Mouse (Mus musculus): ENCODE measurements at regions not wholly inside any gene's neighbourhood (a gene's known extent, or its start where the extent isn't known, plus 50 kb on each side); places are given as distances from the start of the nearest gene placed in this dataset.

DNA sequence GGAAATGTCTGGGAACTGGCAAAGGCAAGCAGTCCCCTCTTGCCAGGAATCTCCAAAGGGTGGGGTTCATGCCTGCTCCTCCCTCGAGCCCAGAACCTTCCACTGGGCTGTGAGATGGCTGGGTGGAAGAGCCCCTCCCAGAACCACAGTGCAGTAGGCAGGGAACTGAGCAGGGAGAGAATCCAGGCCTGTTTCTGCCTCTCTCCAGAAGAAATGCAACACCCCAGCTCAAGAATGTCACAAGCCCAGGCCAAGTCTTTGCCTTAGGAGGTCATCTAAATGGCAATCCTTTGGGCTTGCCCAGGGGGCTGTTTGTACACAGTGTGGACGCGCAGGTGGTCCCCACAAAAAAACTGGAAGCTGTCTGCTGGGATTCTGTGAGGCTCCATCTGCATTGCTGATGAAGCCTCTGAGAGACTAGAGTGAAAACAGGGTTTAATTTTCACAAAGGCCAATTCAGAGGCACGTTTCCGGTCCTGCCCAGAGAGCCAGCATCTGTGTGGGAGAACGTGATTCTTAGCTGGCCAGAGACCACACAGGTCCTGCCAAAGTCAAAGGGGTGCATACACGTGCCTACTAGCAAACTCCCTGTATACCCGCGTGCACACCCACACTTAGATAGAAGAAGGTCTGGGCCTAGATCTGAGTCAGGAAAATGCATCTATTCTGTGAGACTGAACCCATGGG is 129.0 kb downstream of the Hmg20a start:
- DNase-seq, result no peak

DNA sequence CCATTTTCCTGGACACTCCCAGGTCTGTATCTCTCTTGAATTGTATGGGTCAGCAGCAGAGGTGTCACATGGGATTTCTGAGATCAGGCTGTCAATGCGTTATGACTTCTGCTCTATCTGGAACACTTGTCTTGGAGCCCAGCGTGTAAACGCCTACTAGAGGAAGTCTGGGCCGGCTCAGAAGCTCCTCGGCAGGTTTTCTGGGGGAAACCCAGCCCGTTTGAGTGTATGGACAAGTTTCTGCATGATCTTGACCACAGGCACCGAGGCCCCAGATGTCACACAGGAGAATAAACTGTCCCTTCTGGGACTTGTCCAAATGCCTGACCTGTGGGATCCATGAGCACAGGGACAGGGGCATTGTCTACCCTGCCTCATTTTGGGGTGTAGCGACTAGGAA is 131.4 kb downstream of the Hmg20a start:
- no peak for DNase-seq

DNA sequence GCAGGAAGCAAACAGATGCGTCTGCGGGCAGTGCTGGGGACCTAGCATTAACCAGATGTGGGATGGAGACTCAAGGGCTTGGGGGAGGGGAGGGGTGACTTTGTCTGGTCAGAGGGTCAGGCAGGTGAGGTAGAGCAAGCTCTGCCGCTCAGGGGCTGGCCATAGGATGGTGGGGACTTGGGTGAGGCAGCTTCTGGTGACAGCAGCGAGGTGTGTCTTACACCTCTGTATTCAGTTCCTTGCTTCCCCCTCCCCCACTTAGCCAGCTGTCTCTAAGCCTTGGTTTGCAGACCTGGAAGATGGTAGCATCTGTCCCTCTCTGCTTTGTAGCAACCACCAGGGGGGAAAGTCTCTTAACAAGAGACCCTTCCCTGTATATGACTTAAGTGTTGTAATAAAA is 131.8 kb downstream of the Hmg20a start:
- no peak for DNase-seq

DNA sequence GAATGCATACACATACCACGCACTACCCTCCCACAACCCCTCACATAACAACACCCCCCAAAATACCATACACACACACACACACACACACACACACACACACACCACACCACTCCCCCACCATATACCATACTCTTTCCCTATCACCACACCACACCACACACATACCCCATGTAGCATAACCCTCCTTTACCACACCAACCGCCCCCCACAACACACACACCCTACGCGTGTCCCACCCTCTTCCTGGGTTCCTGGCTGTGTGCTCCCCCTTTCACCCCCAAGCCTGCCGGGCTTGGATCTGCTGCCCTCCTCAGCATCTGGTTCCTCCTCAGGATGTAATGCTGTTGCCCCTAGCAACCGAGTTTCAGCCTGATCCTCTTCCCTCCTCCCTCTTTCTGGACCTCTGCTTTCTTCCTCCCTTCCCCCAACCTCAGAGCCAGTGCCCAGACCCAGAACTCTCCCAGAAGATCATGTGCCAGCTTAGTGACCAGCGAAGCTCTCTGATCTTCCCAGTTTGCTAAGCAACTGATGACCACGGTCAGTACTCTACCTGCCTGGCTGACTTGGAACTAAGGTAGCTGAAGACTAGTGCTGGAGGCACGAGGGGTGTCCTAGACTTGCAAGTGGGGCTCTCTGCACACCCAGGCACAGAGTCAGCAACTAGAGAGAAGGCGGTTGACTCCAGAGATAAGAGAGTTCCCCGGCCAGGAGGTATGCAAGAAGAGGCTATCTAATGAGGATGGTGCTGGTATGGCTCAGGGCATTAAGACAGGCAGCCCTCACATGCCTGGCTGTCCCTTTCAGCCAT is 133.2 kb downstream of the Hmg20a start:
- DNase-seq, result no peak

DNA sequence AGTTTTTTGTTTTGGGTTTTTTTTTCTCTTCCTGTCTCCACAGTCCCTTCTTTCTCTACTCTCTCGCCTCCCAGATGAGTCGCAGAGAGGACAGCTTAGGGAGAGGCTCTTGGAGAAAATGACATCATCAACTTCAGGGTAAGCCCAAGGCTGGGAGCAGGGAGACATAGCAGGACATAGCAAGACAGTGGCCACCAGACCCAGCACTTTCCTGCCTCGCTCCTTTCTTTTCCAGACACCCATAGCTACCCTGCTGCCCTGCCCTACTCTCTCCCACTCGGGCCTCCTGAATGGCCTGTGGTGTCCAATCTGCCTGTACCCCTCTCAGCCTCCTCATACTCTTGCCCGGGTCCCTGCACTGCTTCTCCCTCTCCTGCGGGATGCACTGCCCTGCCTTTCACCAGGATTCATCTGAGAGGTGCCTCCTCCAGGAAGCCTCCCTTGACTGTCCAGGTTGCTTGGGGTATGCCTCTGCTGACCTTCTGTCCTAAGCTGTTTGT is 133.8 kb downstream of the Hmg20a start:
- DNase-seq, result peak; percentile 10

DNA sequence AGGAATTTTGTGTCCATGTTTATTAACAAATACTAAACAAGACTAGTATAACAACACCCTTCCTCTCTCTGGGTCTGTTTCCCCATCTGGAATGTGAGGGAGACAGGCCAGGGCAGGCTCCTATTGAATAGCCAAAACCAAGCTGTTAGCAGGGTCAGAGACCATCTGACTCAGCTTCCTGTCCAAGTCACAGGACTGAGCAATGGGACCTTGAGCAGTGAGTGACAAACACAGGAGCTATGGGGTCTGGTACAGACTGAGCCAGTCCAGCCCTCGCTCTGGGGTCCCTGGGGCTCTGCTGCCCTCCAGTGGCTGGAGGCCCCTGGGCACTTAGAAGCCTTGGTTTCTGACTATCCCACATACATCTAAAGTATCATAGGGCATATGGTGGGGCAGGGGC is 134.4 kb downstream of the Hmg20a start:
- peak; percentile 90 for DNase-seq

DNA sequence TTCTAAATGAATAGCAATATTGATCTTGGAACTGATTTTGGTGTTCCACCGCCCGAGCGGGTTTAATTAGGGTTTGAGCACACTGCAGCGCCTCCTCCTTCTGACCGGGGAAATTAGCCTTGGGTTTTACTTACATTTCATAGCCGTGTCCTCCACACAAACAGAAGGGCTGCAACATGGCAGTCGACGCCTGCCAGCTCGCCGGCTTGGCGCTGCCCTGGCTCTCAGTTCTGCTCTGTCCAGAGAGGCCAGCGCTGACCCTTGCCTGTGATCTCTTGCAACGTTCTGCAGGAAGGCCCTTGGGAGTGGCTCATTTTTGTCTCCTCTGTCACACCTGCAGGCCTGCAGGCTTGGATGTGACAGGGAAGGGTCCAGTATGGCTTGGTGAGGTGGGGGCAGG is 135.2 kb downstream of the Hmg20a start:
- no peak for DNase-seq

DNA sequence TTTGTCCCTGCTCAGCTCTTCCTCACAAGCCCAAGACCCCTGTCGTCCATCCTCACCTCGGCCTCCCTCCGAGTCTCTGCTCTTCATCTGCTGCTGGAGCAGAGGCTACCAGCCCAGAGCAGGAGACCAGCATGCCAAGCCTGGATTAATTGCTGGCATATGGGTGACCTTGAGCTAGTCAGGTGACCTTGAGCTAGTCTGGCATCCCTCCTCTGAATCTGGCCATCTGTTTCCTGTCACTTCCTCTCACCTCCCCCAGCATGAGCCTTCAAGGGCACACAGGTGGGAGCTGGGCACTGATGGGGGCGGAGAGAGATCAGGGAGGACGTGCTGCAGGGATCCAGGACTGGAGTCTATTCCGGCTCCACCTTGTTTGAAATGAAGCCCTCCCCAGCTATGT is 135.7 kb downstream of the Hmg20a start:
- no peak for DNase-seq

DNA sequence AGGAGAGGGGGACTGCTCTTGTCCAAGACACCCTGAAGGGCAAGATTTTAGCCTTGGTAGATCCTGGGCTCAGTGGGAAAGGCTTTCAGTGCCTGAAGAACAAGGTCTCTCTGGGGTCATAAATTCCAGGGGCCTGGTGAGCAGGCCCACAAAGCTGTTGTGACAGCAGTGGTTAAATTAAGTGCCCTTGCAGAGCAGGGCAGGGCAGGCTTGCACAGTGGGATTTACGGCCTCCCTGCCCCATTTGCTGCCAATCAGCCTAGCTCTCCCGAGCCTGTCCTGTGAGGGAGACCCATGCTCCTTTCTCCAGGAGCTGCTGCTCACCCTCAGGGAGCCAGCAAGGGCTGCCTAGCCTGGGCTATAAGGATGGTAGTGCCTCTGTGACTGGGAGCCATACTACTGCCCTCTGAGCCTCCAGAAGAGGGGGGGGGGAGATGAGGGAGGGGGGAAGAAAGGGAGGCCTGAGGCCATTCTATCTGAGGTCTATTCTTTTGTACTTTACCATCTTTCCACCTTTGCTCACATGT is 141.3 kb downstream of the Hmg20a start:
- no peak for DNase-seq

DNA sequence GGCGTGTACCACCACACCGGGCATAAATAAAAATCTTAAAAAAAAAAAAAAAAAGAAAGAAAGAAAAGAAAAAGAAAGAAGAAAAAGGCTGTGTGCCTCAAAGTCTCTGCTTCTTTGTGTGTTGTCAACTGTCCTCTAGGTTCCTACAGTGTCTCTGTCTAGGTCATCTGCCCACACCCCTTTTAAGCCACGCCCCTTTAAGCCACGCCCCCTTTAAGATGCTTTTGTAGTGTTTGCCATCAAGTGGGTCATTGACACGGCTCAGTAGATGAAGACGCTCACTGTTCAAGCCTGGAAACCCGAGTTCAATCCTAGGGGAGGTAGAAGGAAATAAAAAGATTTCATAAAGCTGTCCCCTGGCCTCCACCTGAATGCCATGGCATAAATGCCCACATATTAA is 144.0 kb downstream of the Hmg20a start:
- no peak for DNase-seq

DNA sequence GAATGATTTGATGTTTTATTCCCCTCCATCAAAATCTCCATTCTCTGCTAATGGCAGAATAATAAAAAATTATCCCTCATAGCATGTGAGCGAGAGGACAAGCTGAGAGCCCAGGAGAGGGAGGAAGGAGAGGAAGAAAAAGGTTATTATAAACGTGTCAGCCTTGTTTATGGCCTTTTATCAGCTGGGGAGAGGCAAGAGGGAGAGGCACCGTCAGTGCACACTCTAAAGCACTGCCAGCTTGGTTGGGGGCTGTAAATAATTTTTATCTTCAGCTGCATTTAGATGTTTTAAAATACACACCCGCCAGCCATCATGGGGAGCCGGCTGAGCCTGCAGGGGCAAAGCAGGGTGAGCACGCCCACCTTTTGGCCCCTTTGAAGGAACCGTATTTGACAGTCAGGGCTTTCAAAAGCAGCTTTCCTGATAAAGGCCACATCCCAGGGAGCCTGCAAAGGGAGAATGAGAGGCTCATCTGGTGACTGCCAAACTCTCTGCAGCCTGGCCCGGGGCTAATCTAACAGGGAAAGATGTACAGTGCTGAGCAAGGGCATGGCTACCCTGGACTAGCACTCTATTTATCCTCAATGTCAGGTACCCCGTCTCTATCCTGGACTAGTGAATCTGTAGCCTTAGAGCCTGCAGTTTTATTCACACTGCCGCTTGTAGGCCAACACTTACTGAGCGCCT is 145.8 kb downstream of the Hmg20a start:
- DNase-seq, result no peak

All from adrenal gland, postnatal 25 days (tissue).